Mouse (Mus musculus): ENCODE measurements at regions not wholly inside any gene's neighbourhood (a gene's known extent, or its start where the extent isn't known, plus 50 kb on each side); places are given as distances from the start of the nearest gene placed in this dataset.

GRCm38 (mm10) chr3:128301312-128301711 is 405.2 kb upstream of the Fam241a start:
- Histone ChIP-seq H3K36me3 (replicated peaks in 1 of 2; ENCODE audit: control insufficient read depth in 1 of 2, insufficient read depth in 1 of 2, low read length in 1 of 2) (no peaks in the 10 kb centered on the region), H3K4me3 (replicated peaks in 1 of 3; ENCODE audit: low read depth in 2 of 3, low read length in 2 of 3, poor library complexity in 1 of 3) (no peak overlapping the region), H3K79me2 (replicated peaks; ENCODE audit: control insufficient read depth, extremely low read depth, insufficient read depth, poor library complexity, severe bottlenecking) (no peaks in the 10 kb centered on the region), H3K9me3 (replicated peaks; ENCODE audit: low read length) (peaks cover 2% of the 10 kb centered on the region), H3K27me3 (replicated peaks) (no peaks in the 10 kb centered on the region), H3K4me2 (ENCODE audit: insufficient read depth, low read depth, poor library complexity, severe bottlenecking) (no peak overlapping the region), H3K27ac (ENCODE audit: insufficient read depth, low read depth) (no peak overlapping the region), H3K9ac (ENCODE audit: insufficient read depth, low read depth) (no peak overlapping the region), H3K4me1 (ENCODE audit: control insufficient read depth in 1 of 2, insufficient read depth in 2 of 2) (no peaks in the 10 kb centered on the region)
- in situ Hi-C loops (cut with MboI; ENCODE audit: low pct_ligation_motif_present, low pct_unique_long_range_greater_than_20kb, low sequenced_read_pairs) = no loop called here
- no peak for DNase-seq (ENCODE audit: extremely low read depth)
- dilution Hi-C loops (cut with MboI; ENCODE audit: extremely low pct_ligation_motif_present, extremely low pct_unique_long_range_greater_than_20kb, low sequenced_read_pairs) = no loop called here
- TF ChIP-seq PAX5 (IDR thresholded peaks at IDR 0.05; ENCODE audit: low read length) = no peak
- no peak for TF ChIP-seq USF1 (IDR thresholded peaks at IDR 0.05; ENCODE audit: low read depth, low read length)
- no peak for TF ChIP-seq ETS1 (conservative IDR thresholded peaks at IDR 0.05; ENCODE audit: low read depth, low read length)
- TF ChIP-seq UBTF (IDR thresholded peaks at IDR 0.05; ENCODE audit: low read depth, low read length) = no peak
- no peak for TF ChIP-seq SIN3A (IDR thresholded peaks at IDR 0.05; ENCODE audit: low read length)
- TF ChIP-seq MXI1 (IDR thresholded peaks at IDR 0.05; ENCODE audit: low read depth, low read length) = no peak
- TF ChIP-seq CHD1 (IDR thresholded peaks at IDR 0.05; ENCODE audit: low read depth, low read length) = no peak

GRCm38 (mm10) chr3:128298110-128298509 is 402.0 kb upstream of the Fam241a start:
- H3K4me1 ChIP-seq (ENCODE audit: control insufficient read depth in 1 of 2, insufficient read depth in 2 of 2) = no peaks in the 10 kb centered on the region
- H3K27ac ChIP-seq (ENCODE audit: insufficient read depth, low read depth) = no peak overlapping the region
- no peak overlapping the region for H3K4me3 ChIP-seq (replicated peaks in 1 of 3; ENCODE audit: low read depth in 2 of 3, low read length in 2 of 3, poor library complexity in 1 of 3)
- in situ Hi-C loops (cut with MboI; ENCODE audit: low pct_ligation_motif_present, low pct_unique_long_range_greater_than_20kb, low sequenced_read_pairs) (no loop called here), dilution Hi-C loops (cut with MboI; ENCODE audit: extremely low pct_ligation_motif_present, extremely low pct_unique_long_range_greater_than_20kb, low sequenced_read_pairs) (no loop called here)
- H3K9me3 ChIP-seq (replicated peaks; ENCODE audit: low read length) = peaks cover 2% of the 10 kb centered on the region
- no peak for DNase-seq (ENCODE audit: extremely low read depth)
- H3K9ac ChIP-seq (ENCODE audit: insufficient read depth, low read depth) = no peak overlapping the region
- H3K79me2 ChIP-seq (replicated peaks; ENCODE audit: control insufficient read depth, extremely low read depth, insufficient read depth, poor library complexity, severe bottlenecking) = no peaks in the 10 kb centered on the region
- TF ChIP-seq ZMIZ1 (IDR thresholded peaks at IDR 0.05; ENCODE audit: low read depth, low read length) = no peak
- no peak for TF ChIP-seq UBTF (IDR thresholded peaks at IDR 0.05; ENCODE audit: low read depth, low read length)
- TF ChIP-seq PAX5 (IDR thresholded peaks at IDR 0.05; ENCODE audit: low read length) = no peak
- TF ChIP-seq TCF12 (IDR thresholded peaks at IDR 0.05; ENCODE audit: low read depth, low read length) = no peak
- no peak overlapping the region for H3K4me2 ChIP-seq (ENCODE audit: insufficient read depth, low read depth, poor library complexity, severe bottlenecking)
- no peaks in the 10 kb centered on the region for H3K27me3 ChIP-seq (replicated peaks)
- no peaks in the 10 kb centered on the region for H3K36me3 ChIP-seq (replicated peaks in 1 of 2; ENCODE audit: control insufficient read depth in 1 of 2, insufficient read depth in 1 of 2, low read length in 1 of 2)

- TF ChIP-seq USF1 (IDR thresholded peaks at IDR 0.05; ENCODE audit: low read depth, low read length) (no peak), UBTF (IDR thresholded peaks at IDR 0.05; ENCODE audit: low read depth, low read length) (no peak), MXI1 (IDR thresholded peaks at IDR 0.05; ENCODE audit: low read depth, low read length) (no peak), TBP (conservative IDR thresholded peaks at IDR 0.05; ENCODE audit: low read depth, low read length) (no peak), TCF12 (IDR thresholded peaks at IDR 0.05; ENCODE audit: low read depth, low read length) (no peak), BHLHE40 (IDR thresholded peaks at IDR 0.05; ENCODE audit: low read depth, low read length) (no peak), RAD21 (IDR thresholded peaks at IDR 0.05; ENCODE audit: low read depth, low read length) (no peak), E2F4 (IDR thresholded peaks at IDR 0.05; ENCODE audit: insufficient replicate concordance, low read depth, low read length) (no peak), SIN3A (IDR thresholded peaks at IDR 0.05; ENCODE audit: low read length) (no peak), CTCF (conservative IDR thresholded peaks at IDR 0.05 in 1 of 2, IDR thresholded peaks at IDR 0.05 in 1 of 2; ENCODE audit: low read depth in 2 of 2, low read length in 2 of 2) (no peak), ZKSCAN1 (IDR thresholded peaks at IDR 0.05; ENCODE audit: borderline replicate concordance, low read depth, low read length) (no peak), ZC3H11A (IDR thresholded peaks at IDR 0.05; ENCODE audit: low read depth, low read length) (no peak)
- Histone ChIP-seq H3K79me2 (replicated peaks; ENCODE audit: control insufficient read depth, extremely low read depth, insufficient read depth, poor library complexity, severe bottlenecking) (no peaks in the 10 kb centered on the region), H3K9me3 (replicated peaks; ENCODE audit: low read length) (peaks cover 2% of the 10 kb centered on the region), H3K36me3 (replicated peaks in 1 of 2; ENCODE audit: control insufficient read depth in 1 of 2, insufficient read depth in 1 of 2, low read length in 1 of 2) (no peaks in the 10 kb centered on the region), H3K27ac (ENCODE audit: insufficient read depth, low read depth) (no peak overlapping the region), H3K4me1 (ENCODE audit: control insufficient read depth in 1 of 2, insufficient read depth in 2 of 2) (no peaks in the 10 kb centered on the region), H3K4me3 (replicated peaks in 1 of 3; ENCODE audit: low read depth in 2 of 3, low read length in 2 of 3, poor library complexity in 1 of 3) (no peak overlapping the region), H3K9ac (ENCODE audit: insufficient read depth, low read depth) (no peak overlapping the region), H3K4me2 (ENCODE audit: insufficient read depth, low read depth, poor library complexity, severe bottlenecking) (no peak overlapping the region), H3K27me3 (replicated peaks) (no peaks in the 10 kb centered on the region)
- in situ Hi-C loops (cut with MboI; ENCODE audit: low pct_ligation_motif_present, low pct_unique_long_range_greater_than_20kb, low sequenced_read_pairs) = no loop called here
- no peak for DNase-seq (ENCODE audit: extremely low read depth)
- dilution Hi-C loops (cut with MboI; ENCODE audit: extremely low pct_ligation_motif_present, extremely low pct_unique_long_range_greater_than_20kb, low sequenced_read_pairs) = no loop called here
Measured at GRCm38 (mm10) chr3:128287846-128288245, 391.7 kb upstream of the Fam241a start.
